Mouse (Mus musculus): ENCODE data around the gene Gm11027.
A peak's percentile ranks its signal among the peaks of the same experiment; 100 is the strongest.
"Not testable (repeated sequence)": the region's sequence is repeated elsewhere in the genome, so short reads cannot be mapped to it uniquely, and the experiment has no call there.

The Gm11027 gene

GRCm38 (mm10) chr12:116275086-116275485 is at the start of gene Gm11027:
Gene Gm11027 (plus strand): TSS chr12:116275386.
- DNase-seq, result not testable (repeated sequence)

- no peak for DNase-seq
Observed at GRCm38 (mm10) chr12:116226289-116227057, 48.7 kb upstream of the Gm11027 start.

GRCm38 (mm10) chr12:116229451-116229850 is 45.7 kb upstream of the Gm11027 start:
- DNase-seq, result no peak

- DNase-seq, result peak; percentile 13 to 28
Observed at GRCm38 (mm10) chr12:116231612-116232011, 43.6 kb upstream of the Gm11027 start.

- no peak for DNase-seq
Observed at GRCm38 (mm10) chr12:116232061-116232460, 43.1 kb upstream of the Gm11027 start.

GRCm38 (mm10) chr12:116235356-116235755 is 39.8 kb upstream of the Gm11027 start:
- no peak for DNase-seq

- DNase-seq, result no peak
Observed at GRCm38 (mm10) chr12:116236658-116237057, 38.5 kb upstream of the Gm11027 start.

- no peak for DNase-seq
Observed at GRCm38 (mm10) chr12:116238370-116238769, 36.8 kb upstream of the Gm11027 start.

GRCm38 (mm10) chr12:116238803-116239202 is 36.4 kb upstream of the Gm11027 start:
- DNase-seq, result no peak

GRCm38 (mm10) chr12:116244601-116245000 is 30.6 kb upstream of the Gm11027 start:
- no peak for DNase-seq

GRCm38 (mm10) chr12:116254652-116255051 is 20.5 kb upstream of the Gm11027 start:
- no peak for DNase-seq

GRCm38 (mm10) chr12:116255636-116256035 is 19.6 kb upstream of the Gm11027 start:
- no peak for DNase-seq

- DNase-seq, result no peak
Observed at GRCm38 (mm10) chr12:116258321-116258720, 16.9 kb upstream of the Gm11027 start.

- peak; percentile 81 to 90 for DNase-seq
Observed at GRCm38 (mm10) chr12:116262555-116263341, 12.4 kb upstream of the Gm11027 start, which contains the start of gene Wdr60. Gene Wdr60 (minus strand): TSS chr12:116263022.

- no peak for DNase-seq
Observed at GRCm38 (mm10) chr12:116264756-116265155, 10.4 kb upstream of the Gm11027 start.

GRCm38 (mm10) chr12:116265275-116265674 is 9.9 kb upstream of the Gm11027 start:
- DNase-seq, result no peak

- DNase-seq, result no peak
Observed at GRCm38 (mm10) chr12:116269450-116269849, 5.7 kb upstream of the Gm11027 start.

- no peak for DNase-seq
Observed at GRCm38 (mm10) chr12:116270538-116270937, 4.6 kb upstream of the Gm11027 start.

GRCm38 (mm10) chr12:116271071-116271470 is 4.1 kb upstream of the Gm11027 start:
- DNase-seq, result no peak

- no peak for DNase-seq
Observed at GRCm38 (mm10) chr12:116273733-116274132, 1.5 kb upstream of the Gm11027 start.

GRCm38 (mm10) chr12:116275631-116276030 is 445 bp downstream of the Gm11027 start:
- DNase-seq, result no peak

- DNase-seq, result no peak
Observed at GRCm38 (mm10) chr12:116276961-116277360, 1.8 kb downstream of the Gm11027 start.

- DNase-seq, result no peak
Observed at GRCm38 (mm10) chr12:116278541-116278940, 3.4 kb downstream of the Gm11027 start.

GRCm38 (mm10) chr12:116279181-116279580 is 4.0 kb downstream of the Gm11027 start:
- no peak for DNase-seq

All from spleen, adult 18-20 months (tissue).